In the genomic region with DNA sequence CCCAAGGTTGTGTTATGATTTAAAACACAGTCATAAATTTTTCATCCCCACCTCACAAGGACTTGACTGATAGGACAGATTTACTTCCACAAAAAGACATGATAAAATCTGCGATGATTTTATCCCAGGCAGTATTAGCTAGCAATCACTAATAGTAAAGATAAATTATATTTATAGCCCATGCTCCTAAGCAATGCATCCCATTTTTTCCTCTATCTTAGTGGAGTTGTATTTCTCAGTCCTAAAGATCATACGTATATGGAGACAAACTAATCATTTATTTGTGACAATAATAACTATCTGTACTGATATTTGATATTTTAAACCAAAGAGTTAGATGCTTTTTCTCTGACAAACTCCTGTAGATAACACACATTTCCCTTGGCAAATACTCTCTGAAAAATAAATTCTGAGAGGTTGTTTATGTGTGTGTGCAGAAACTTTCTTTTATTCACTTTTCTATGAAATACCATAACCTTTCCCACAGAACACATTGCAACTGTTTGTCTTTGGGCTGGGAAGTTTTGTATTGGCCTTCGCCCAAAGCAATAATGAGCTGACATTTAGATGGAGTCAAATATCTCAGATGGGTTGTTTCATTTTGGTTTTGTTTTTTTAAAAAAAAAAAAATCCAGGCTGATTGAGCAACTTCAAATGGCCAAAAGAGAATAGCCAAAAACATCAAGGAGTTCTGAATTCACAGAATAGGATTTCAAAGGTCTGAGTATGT, we compare ENCODE assay signal across 20 mouse cellular contexts.
A peak's percentile ranks its signal among the peaks of the same experiment; 100 is the strongest.
DNase-seq lines count a peak whose midpoint lies in the region; TF ChIP-seq lines count a peak whose summit lies in the region.
"Had no signal": no experiment of that assay in that cellular context is flagged by ENCODE, and none has a peak within 500 bp of the region (broad histone marks: within the 10 kb centered on the region; RNA-seq: fewer than 3 reads in every experiment).

No protein-coding gene starts in this region.

- H3K27me3 ChIP-seq in kidney, adult 2 months (replicated peaks; ENCODE audit: control insufficient read depth, insufficient read depth, low read length): no peaks in the 10 kb centered on the region
- no peaks in the 10 kb centered on the region for H3K27me3 ChIP-seq in thymus, adult 2 months (ENCODE audit: control insufficient read depth, insufficient read depth, low read length)
- H3K27me3 ChIP-seq: forebrain, embryonic 12.5 days; heart, embryonic 15.5 days; midbrain, embryonic 12.5 days; neural tube, embryonic 15.5 days had no signal

- no peak overlapping the region for H3K4me3 ChIP-seq in kidney, adult 2 months (ENCODE audit: insufficient read depth, low read depth, low read length)
- H3K4me3 ChIP-seq in thymus, adult 2 months (ENCODE audit: control insufficient read depth, insufficient read depth, low read length): no peak overlapping the region
- H3K4me3 ChIP-seq: forebrain, embryonic 12.5 days; heart, embryonic 15.5 days; hindbrain, embryonic 10.5 days; midbrain, embryonic 12.5 days; neural tube, embryonic 15.5 days had no signal

- 52% methylated on average over 3 of the region's 3 CpGs for WGBS in kidney, adult 2 months
- WGBS in thymus, adult 2 months: 93% methylated on average over 3 of the region's 3 CpGs

- peak; percentile 16 for DNase-seq in heart, adult 8-10 months (ENCODE audit: low spot score)
- DNase-seq in heart, postnatal 36 days: no peak
- peak; percentile 49 for DNase-seq in kidney, adult 2 months
- peak; percentile 69 for DNase-seq in kidney, postnatal 14 days
- DNase-seq in lung, postnatal 14 days: peak; percentile 24
- no peak for DNase-seq in thymus, adult 2 months
- DNase-seq in frontal cortex, adult 2 months (ENCODE audit: extremely low spot score in 1 of 2, low spot score in 1 of 2): no peak
- no peak for DNase-seq in cerebellum, adult 9-11 months
- DNase-seq: adrenal gland, postnatal 25 days; cerebellum, adult 2 months; embryo, embryonic 11 days; liver; retina, postnatal 1 day; right cerebral cortex, postnatal 4 days had no signal

- no peak overlapping the region for H3K27ac ChIP-seq in kidney, adult 2 months (ENCODE audit: insufficient read depth, low read depth, low read length)
- H3K27ac ChIP-seq in thymus, adult 2 months (ENCODE audit: control insufficient read depth, insufficient read depth, low read length): no peak overlapping the region
- H3K27ac ChIP-seq: forebrain, embryonic 12.5 days; heart, embryonic 15.5 days; hindbrain, embryonic 10.5 days; macrophage; midbrain, embryonic 12.5 days; neural tube, embryonic 15.5 days had no signal

- H3K4me1 ChIP-seq in kidney, adult 2 months (ENCODE audit: control insufficient read depth, insufficient read depth, low read length): no peaks in the 10 kb centered on the region
- H3K4me1 ChIP-seq in thymus, adult 2 months (replicated peaks; ENCODE audit: control insufficient read depth, insufficient read depth, low read length): no peaks in the 10 kb centered on the region
- H3K4me1 ChIP-seq: heart, embryonic 15.5 days had no signal

- H3K36me3 ChIP-seq in kidney, adult 2 months (ENCODE audit: control insufficient read depth, insufficient read depth, low read length): no peaks in the 10 kb centered on the region
- H3K36me3 ChIP-seq in thymus, adult 2 months (ENCODE audit: control insufficient read depth, insufficient read depth, low read length): no peaks in the 10 kb centered on the region
- H3K36me3 ChIP-seq: forebrain, embryonic 12.5 days; heart, embryonic 15.5 days; hindbrain, embryonic 10.5 days; midbrain, embryonic 12.5 days; neural tube, embryonic 15.5 days had no signal

- TF ChIP-seq POLR2A in kidney, adult 2 months (IDR thresholded peaks at IDR 0.05; ENCODE audit: low read depth, low read length): no peak
- TF ChIP-seq POLR2A in thymus, adult 2 months (IDR thresholded peaks at IDR 0.05; ENCODE audit: control insufficient read depth, extremely low read depth, insufficient read depth, low read length, poor library complexity): no peak

- intact Hi-C loops in heart, postnatal 36 days (cut with DNase I): no loop called here

- TF ChIP-seq CTCF in kidney, adult 2 months (conservative IDR thresholded peaks at IDR 0.05; ENCODE audit: insufficient read depth, insufficient read length, low read depth, low read length): no peak
- no peak for TF ChIP-seq CTCF in thymus, adult 2 months (IDR thresholded peaks at IDR 0.05; ENCODE audit: borderline replicate concordance, control insufficient read depth, extremely low read depth, insufficient read depth, low read length, poor library complexity)

Comparison
In these comparisons a context has a peak if more than half of its experiments do, and no peak if none do; other contexts are left out.
1. DNase-seq: peak in heart, adult 8-10 months (single experiment), kidney, adult 2 months (single experiment), kidney, postnatal 14 days (single experiment) and lung, postnatal 14 days (single experiment); none in heart, postnatal 36 days (0 of 2), thymus, adult 2 months (single experiment), frontal cortex, adult 2 months (0 of 2) and cerebellum, adult 9-11 months (single experiment).